Mouse (Mus musculus): ENCODE data around the gene Chrna1.

- TF ChIP-seq POLR2A (IDR thresholded peaks at IDR 0.05; ENCODE audit: extremely low read depth, insufficient read depth, low read length) (no peak), CTCF (IDR thresholded peaks at IDR 0.05; ENCODE audit: low read depth, low read length) (no peak)
Observed at GRCm38 (mm10) chr2:73539697-73540096, 40.4 kb downstream of the Chrna1 start.

All from liver, adult 2 months (tissue).